Mouse (Mus musculus) megakaryocyte, embryonic 14.5 days (primary cell): Measurements from ENCODE around the gene Iqub. TPM values are rescaled to one million over a fixed set of nuclear protein-coding genes. Genes with fewer than 3 reads are reported as not detected.

Source experiments
- H3K27me3 ChIP-seq: replicated peaks from 2 replicates; pipeline ENCODE3; 2012; ENCODE audit warnings: inconsistent platforms
- H3K36me3 ChIP-seq: replicated peaks from 2 replicates; pipeline ENCODE3; 2012; ENCODE audit warnings: low read length, inconsistent platforms, mixed read lengths
- H3K4me1 ChIP-seq: 2 replicates; pipeline ENCODE4 v1.6.1; 2012; ENCODE audit warnings: inconsistent platforms
- H3K4me3 ChIP-seq: replicated peaks from 2 replicates; pipeline ENCODE3; 2012; ENCODE audit warnings: moderate library complexity, mild to moderate bottlenecking, inconsistent platforms
- H3K9me3 ChIP-seq: 2 replicates; pipeline ENCODE4 v1.6.1; 2012; ENCODE audit warnings: inconsistent platforms
- FLI1 ChIP-seq: IDR thresholded peaks from 2 replicates; pipeline ENCODE4 v1.6.1; 2012; ENCODE audit warnings: low read length, inconsistent platforms, mixed read lengths
- GATA1 ChIP-seq: IDR thresholded peaks from 3 replicates; pipeline ENCODE4 v1.6.1; 2012; ENCODE audit warnings: mixed read lengths, low read length, inconsistent platforms, borderline replicate concordance
- polyA plus RNA-seq: library from polyadenylated mRNA; stranded (reverse); fragments of >175 nt; gene quantifications from 2 replicates; pipeline ENCODE4 v1.2.3, GENCODE M21; 2012; ENCODE audit warnings: low replicate concordance; ENCODE audit not compliant: insufficient read depth

Gene Iqub
- polyA plus RNA-seq, 1 experiment, result not detected

DNA sequence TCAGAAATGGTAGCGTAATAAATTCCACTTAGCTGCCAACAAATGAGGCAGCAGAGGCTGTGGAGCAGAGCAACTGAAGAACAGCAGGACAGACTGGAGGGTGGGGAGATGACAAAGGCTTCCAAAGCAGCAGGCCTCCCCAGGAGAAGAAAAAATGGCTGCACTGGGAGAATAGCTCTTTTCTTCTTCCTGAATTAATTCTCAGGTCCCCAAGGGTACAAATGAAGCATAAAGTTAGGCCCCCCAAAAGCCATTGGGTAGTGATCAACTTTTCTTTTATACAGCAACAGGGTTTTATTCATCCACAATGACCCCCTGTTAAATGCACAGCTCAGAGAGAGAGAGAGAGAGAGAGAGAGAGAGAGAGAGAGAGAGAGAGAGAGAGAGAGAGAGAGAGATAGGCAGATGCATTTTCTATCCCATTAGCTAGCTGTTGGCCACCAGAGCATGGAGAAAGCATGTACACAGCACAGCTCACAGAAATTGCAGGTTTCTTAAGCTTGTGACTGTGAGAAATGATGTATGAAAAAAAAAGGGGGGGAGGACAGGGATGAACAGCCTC is 44.2 kb downstream of the Iqub start:
- no peaks in the 10 kb centered on the region for H3K36me3 ChIP-seq
- H3K27me3 ChIP-seq, result no peaks in the 10 kb centered on the region
- H3K4me3 ChIP-seq, result no peak overlapping the region
- no peaks in the 10 kb centered on the region for H3K9me3 ChIP-seq
- no peaks in the 10 kb centered on the region for H3K4me1 ChIP-seq
- TF ChIP-seq FLI1, result no peak
- TF ChIP-seq GATA1, result no peak

DNA sequence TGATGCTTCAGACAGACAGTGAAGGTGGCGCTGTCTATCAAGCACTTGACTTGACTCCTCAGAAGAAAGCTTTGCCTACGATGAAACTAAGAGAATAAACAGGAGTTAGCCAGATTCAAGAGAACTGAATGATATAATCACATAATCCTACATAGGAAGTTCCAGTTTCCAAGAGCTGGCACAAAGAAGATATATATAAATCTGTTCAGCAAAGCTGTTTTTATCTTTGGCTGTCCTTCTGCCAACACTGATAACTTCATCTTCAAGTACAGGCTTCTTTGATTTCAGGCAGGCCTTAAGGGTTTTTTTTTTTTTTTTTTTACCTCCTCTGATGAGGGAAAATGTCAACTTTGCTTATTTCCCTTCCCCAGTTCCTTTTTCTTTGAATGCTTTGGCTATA is 44.7 kb downstream of the Iqub start:
- TF ChIP-seq FLI1 (no peak), GATA1 (no peak)
- no peaks in the 10 kb centered on the region for H3K4me1 ChIP-seq
- no peaks in the 10 kb centered on the region; the same call in 1 of the 2 replicates for H3K9me3 ChIP-seq
- no peaks in the 10 kb centered on the region for H3K36me3 ChIP-seq
- H3K27me3 ChIP-seq, result no peaks in the 10 kb centered on the region
- no peak overlapping the region for H3K4me3 ChIP-seq

DNA sequence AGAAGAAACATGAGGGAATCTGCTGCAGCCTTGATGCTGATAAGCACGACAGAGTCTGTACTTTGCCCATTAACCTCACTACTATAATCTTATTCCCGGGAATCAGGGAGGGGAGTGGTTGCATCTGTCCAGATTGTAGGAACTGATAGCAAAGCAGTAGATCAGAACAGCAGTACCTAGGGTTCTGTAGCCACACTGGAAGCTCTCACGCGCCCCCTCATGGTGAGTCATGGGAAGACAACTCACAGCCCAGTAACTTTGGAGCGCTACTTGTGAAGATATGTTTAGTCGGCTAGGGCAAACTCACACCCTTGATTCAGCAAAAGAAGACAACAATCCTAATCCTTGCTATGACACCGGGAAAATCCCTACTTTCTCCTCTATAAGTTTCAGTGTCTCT is 58.8 kb downstream of the Iqub start:
- no peak for TF ChIP-seq FLI1
- TF ChIP-seq GATA1, result no peak
- no peaks in the 10 kb centered on the region for H3K4me1 ChIP-seq
- H3K9me3 ChIP-seq, result peaks cover 4% of the 10 kb centered on the region; the same call in 1 of the 2 replicates
- H3K36me3 ChIP-seq, result no peaks in the 10 kb centered on the region
- H3K4me3 ChIP-seq, result no peak overlapping the region
- no peaks in the 10 kb centered on the region for H3K27me3 ChIP-seq

DNA sequence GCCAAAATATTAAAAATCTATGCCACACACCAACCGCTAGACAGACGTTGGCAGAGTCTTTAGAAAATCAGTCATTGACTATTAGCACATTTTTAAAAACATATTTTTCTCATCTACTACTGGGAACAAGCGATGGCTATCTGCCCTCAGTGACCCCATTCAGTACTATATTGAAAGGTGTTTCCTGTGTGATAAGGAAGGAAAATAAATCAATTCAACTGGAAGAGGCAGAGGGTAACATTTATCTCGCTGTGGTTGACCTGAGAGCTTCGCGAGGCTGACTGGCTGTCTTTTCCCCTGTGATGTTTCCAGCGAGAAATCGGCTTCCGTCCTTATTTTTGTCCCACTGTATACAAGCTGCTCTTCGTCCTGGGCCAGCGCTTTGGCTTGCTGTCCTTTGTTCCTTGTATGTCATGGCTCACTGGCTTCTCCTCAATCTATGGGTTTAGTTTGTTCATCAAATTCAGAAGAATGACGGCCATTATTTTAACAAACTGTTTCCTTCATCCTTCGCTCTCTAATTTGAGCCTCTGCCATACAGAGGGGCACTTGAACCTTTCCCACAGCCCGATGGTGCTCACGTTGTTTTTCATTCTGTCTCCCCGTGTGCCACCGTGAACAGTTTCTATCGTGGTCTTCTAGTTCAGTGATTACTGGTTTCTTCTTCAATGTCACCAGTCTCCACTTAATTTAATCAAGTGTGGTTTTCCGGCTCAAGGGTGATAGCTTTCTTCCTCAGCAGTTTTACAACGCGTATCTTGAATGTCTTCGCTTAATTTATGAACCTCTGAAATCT is 63.6 kb downstream of the Iqub start:
- Histone ChIP-seq H3K9me3 (peaks cover 13% of the 10 kb centered on the region), H3K36me3 (no peaks in the 10 kb centered on the region), H3K27me3 (no peaks in the 10 kb centered on the region), H3K4me1 (no peaks in the 10 kb centered on the region), H3K4me3 (no peak overlapping the region)
- TF ChIP-seq FLI1 (no peak), GATA1 (no peak)

DNA sequence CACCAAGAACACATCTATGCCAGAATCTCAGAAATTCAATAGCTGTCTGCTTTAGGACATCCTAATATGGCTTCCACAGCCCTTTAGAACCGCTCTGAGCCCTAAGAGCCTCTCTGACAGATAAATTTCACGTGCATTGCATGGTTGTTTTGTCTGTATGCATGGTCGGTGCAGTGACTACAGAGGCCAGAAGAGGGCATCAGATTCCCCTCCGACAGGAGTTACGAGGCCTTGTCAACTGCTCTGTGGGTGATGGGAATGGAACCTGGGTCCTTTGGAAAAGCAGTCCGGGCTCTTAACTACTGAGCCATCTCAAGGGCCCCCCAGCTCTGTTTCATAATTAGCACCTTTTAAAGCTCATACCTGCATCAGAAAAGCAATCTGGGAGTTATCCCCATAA is 64.6 kb downstream of the Iqub start:
- H3K4me3 ChIP-seq, result no peak overlapping the region
- H3K27me3 ChIP-seq, result no peaks in the 10 kb centered on the region
- peaks cover 13% of the 10 kb centered on the region for H3K9me3 ChIP-seq
- H3K4me1 ChIP-seq, result no peaks in the 10 kb centered on the region
- no peaks in the 10 kb centered on the region for H3K36me3 ChIP-seq
- no peak for TF ChIP-seq GATA1
- no peak for TF ChIP-seq FLI1

DNA sequence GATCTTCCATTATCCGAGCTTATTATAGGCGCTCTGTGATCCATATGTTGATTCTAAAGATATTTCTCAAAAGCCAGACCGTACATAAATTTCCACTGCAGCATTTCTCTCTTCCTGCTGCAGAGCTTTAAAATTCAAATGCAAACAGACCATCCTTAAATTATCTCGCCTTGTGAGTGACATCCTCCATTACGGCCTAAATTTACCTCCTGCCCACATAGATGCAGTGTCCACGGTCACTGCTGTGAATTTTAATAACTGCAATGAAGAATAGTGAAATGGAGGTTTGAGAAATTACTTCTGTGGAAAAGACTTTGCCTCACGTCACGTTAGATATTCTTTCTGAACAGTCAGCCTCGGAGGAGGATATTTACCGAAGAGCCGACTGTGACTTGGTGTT is 98.8 kb downstream of the Iqub start:
- no peak for TF ChIP-seq FLI1
- TF ChIP-seq GATA1, result no peak
- no peaks in the 10 kb centered on the region for H3K27me3 ChIP-seq
- H3K36me3 ChIP-seq, result no peaks in the 10 kb centered on the region
- no peak overlapping the region for H3K4me3 ChIP-seq
- H3K9me3 ChIP-seq, result 0 out of 2 replicates have a peak, but pooled peaks cover 6% of the 10 kb centered on the region
- H3K4me1 ChIP-seq, result no peaks in the 10 kb centered on the region

DNA sequence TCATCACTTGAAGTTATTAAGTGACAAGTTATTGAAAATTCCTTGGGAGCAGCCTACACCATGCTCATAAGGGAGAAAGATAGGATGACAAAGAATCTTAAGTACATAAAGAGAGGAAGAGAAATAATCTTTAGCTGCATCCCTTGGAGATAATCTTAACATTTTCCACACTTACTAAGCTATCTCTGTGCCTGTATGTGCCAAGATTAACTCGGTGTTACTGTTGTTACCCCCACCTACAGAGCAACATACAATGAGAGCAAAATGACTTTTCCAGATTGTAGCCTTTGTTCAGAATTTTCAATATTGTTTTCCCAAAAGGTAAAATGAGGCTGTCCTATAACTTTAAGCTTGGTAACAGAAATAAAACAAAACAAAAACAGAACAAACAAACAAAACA is 99.4 kb downstream of the Iqub start:
- H3K4me3 ChIP-seq, result no peak overlapping the region
- no peaks in the 10 kb centered on the region for H3K27me3 ChIP-seq
- no peaks in the 10 kb centered on the region for H3K4me1 ChIP-seq
- TF ChIP-seq GATA1 (no peak), FLI1 (no peak)
- H3K9me3 ChIP-seq, result 0 out of 2 replicates have a peak, but pooled peaks cover 6% of the 10 kb centered on the region
- H3K36me3 ChIP-seq, result no peaks in the 10 kb centered on the region

DNA sequence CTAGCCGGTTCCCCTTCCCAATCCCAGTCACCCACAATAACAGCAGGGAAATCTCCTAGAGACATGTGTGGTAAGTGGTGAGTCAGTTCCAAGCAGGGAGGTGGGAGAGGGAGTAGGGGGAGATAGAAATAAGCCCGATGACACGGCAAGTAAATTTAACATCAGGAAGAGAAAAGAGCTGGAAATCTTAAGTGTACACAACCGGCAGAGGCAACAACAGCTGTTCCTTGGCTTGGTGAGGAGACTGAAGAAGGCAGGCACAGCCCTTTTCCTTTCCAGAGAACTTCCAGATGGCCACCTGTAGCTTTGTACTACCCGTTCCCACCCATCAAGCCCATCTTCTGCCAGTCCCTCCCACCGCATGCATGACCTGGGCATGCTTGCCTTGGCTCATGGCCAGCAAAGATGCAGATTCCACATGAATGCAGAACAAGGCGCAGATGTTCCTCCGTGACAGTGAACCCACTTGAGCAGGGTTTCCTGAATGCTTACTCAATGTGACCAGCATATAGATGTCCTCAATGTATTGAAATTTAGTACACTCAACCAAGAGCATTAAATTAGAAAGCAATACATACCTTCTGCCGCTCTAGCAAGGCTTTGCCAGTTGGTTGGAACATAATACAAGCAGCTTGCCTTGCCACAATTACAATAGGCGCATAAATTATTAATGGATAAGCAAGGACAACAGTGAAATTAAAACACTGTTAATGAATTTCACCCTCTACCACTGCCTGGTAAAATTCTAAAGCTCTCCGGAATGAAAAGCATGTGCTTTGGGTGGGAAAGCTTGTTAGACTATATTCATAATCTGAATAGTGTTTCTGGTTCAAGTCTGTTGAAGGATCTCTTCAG is 106.1 kb downstream of the Iqub start:
- no peaks in the 10 kb centered on the region for H3K4me1 ChIP-seq
- no peaks in the 10 kb centered on the region for H3K36me3 ChIP-seq
- H3K27me3 ChIP-seq, result no peaks in the 10 kb centered on the region
- no peak for TF ChIP-seq FLI1
- peaks cover 3% of the 10 kb centered on the region; the same call in 1 of the 2 replicates for H3K9me3 ChIP-seq
- H3K4me3 ChIP-seq, result no peak overlapping the region

DNA sequence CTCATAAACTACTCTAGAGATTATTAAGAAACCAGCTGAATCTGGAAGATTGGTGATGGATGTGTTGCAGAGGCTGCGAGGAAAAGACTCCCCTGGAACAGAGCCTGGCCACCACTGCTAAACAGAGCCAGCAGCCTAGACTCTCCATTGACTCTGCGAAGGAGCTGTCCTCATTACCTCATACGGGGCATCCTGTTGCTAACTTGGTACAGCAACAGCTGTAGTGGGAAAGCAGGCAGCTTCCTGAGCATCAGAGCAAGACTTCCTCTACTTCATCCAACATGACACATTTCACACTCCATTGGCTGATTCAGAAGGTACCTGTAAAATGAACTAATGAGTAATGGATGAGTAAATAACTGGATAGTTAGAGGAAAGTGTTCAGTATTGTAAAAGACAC is 107.1 kb downstream of the Iqub start:
- Histone ChIP-seq H3K27me3 (no peaks in the 10 kb centered on the region), H3K9me3 (peaks cover 3% of the 10 kb centered on the region; the same call in 1 of the 2 replicates), H3K4me1 (no peaks in the 10 kb centered on the region), H3K4me3 (no peak overlapping the region), H3K36me3 (no peaks in the 10 kb centered on the region)
- TF ChIP-seq FLI1 (no peak), GATA1 (no peak)

DNA sequence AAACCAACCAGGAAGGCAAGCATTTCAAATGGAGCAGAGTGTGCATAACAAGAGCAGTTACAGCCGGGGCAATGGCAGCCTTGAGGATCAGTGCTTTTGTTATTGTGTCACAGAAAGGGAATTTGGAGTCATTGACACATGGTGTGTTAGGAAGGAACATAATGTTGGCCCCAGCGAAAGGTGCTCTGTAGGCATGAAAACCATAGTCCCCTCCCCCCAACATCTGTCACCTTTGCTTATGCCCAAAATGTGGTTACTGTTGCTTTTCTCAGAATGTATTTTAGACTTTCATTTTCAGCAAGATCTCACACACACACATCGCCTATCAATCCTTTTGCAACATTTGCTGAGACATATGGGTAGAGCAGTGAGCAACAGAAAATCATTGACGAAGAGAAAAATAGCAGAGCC is 117.6 kb downstream of the Iqub start:
- H3K4me1 ChIP-seq, result no peaks in the 10 kb centered on the region
- TF ChIP-seq FLI1 (no peak), GATA1 (no peak)
- H3K36me3 ChIP-seq, result no peaks in the 10 kb centered on the region
- H3K9me3 ChIP-seq, result peaks cover 8% of the 10 kb centered on the region
- H3K4me3 ChIP-seq, result no peak overlapping the region
- H3K27me3 ChIP-seq, result no peaks in the 10 kb centered on the region

Other genes with a start within 250 kb of the Iqub start
- 4.3 TPM in 1 of 2 replicates, not detected in the other for gene Ndufa5, start 12.9 kb upstream of the Iqub start, polyA plus RNA-seq
- gene Asb15, start 13.1 kb upstream of the Iqub start, polyA plus RNA-seq, result not detected in 2 replicates
- not detected in 2 replicates for gene Lmod2, start 82.7 kb upstream of the Iqub start, polyA plus RNA-seq
- gene Wasl, start 149.9 kb upstream of the Iqub start, polyA plus RNA-seq, result 9.5 and 10.5 TPM in 2 replicates
- gene Hyal6, start 218.2 kb upstream of the Iqub start, polyA plus RNA-seq, result 0.63 TPM in 1 of 2 replicates, not detected in the other
- gene Hyal4, start 233.3 kb upstream of the Iqub start, polyA plus RNA-seq, result not detected in 2 replicates